Mouse (Mus musculus) spleen, postnatal 14 days (tissue): Measurements from ENCODE around the gene L3mbtl3.

Experiments
- DNase-seq, 2 experiments: peaks; one replicate each; pipeline ENCODE4 v3.0.0; 2021 to 2022; ENCODE audit warnings: low spot score in 2 of 2

L3mbtl3 gene

DNA sequence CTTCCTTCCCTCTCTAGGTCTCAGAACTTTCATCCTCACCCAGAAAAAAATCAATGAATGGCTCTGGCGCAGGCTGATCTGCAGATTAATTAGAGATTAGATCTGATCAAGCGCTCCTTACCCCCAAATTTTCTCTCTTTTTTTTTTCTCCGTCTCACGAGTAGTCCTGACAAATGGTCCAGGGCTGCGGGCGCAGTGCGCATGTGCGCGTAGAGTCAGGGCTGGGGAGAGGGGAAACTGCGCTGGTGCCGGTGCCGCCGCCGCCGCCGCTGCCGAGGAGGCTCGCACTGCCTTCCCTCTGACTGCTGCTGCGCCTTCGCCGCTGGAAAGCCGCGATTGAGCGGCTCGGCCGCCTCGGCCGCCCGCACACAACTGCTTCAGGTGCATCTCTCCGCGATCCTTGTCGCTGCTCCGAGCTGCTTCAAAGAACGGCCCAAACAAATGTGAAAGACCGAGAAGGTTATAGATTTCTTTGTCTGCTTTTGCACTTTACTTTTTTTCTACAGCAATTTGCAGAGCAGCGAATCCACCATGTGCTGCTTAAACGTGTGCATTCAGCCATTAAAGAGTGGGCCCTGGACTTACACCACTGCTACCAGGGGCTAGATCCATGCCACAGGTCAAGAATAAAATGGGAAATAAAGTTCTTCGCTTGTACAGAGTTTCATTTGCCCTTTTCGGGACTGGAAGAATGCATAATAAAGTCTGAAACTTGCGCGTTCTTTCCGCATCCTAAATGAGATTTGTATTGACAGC is at the start of gene L3mbtl3:
L3mbtl3 (minus strand) TSS at position 182 of the 756 bp plus-strand sequence.
- peak; percentile 68 to 79 for DNase-seq

DNA sequence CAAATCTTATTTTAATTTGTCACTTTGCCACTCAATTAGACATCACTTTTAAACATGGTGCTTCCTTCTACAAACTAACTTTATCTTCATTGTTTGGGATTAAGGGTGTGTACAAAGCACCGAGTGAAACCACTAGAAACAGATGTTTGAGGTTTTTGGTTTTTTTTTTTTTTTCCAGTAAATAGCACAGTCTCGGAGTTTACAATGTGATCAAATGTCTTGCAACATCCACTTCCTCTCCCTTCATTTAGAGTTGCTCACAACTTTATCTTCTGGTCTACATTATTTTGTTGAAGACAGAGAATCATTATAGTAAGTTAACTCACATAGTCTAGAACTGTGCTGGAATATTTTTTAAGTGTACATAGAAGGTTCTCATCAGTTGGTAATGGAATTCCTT is 45.4 kb upstream of the L3mbtl3 start:
- DNase-seq: no peak

DNA sequence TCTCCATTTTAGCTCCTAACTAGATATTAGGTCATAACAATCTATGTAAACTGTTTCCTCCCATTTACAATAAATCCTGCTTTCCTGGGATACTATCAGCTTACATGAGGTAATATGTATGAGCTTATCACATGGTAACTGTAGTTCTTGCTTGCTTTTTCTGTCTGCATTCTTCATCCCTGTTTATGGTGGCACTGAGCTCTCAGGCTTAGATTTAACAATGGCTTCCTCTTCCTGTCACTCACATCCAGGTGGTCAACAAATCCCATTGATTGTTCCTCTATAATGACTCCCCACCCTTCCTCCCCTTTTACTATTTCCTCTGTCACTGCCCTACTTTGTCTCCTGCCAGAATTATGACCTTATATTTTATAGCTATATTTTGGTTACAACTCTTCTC is 12.9 kb upstream of the L3mbtl3 start:
- no peak for DNase-seq

DNA sequence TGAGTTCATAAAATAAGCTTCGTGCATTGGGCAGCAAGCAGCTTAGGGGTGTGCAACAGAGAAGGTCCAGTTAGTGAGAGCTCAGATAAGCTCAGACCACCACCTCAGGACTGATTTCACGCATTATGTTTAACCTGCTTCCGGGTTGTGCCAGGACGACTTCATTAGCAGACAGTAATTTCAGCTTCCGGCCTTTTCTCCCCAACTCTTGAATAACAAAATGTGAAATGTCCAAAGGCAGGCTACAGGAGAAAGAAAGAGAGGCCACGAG is 1.5 kb upstream of the L3mbtl3 start:
- no peak for DNase-seq

DNA sequence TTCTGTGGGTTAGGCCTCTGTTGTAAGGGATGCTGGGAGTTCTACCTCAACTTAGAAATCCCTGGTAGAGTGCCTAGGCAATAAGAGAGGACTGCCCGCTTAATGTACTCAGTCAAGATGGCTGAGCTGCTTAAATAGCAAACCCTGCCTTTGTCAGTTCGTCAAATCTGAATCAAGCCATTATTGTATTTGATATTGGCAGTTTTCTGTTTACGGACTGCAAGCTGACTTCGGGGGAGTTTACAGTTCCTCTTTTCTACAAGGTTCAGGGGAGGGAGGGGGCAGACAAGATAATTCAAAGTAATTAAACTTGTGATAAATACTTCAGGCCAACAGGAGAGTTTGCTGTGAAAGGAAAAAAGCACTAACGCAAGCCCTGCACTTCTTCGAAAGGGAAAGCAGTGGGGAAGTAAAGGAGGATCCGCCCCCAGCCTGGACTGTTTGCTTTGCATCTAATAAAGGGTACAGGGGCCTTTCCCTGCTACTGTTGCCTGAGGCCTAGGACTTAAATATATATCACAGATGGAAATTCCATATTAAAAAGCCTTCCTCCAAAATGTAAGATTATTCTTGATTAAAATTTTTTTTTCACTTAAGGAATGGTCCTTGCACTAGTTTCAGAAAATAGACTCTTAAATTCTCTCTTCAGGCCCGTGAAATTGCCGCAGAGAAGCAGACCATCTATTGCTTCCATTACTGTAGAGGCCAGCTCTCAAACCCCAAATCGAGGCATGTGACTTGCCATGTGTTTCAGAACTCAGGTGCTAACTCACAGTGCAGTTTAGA is 968 bp upstream of the L3mbtl3 start:
- DNase-seq: no peak

DNA sequence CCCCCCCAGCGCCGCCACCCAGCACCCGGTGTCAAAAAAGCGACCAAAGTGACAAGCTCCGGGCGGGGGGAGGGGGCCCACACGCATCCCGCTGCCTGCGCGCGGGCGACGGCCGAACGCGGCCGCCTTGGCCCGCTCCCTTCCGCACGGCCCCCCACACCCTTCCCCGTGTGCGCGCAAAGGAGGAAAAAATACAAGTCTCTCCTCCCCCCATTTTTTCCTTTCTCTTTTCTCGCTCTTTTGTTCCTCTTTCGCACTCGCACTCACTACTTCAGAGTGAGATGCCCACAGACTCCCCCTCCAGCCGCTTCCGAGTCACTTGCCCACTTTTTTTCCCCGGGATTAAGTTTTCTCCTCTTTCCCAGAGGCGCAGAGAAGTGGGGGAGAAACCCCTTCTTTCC is 420 bp downstream of the L3mbtl3 start:
- DNase-seq: no peak

DNA sequence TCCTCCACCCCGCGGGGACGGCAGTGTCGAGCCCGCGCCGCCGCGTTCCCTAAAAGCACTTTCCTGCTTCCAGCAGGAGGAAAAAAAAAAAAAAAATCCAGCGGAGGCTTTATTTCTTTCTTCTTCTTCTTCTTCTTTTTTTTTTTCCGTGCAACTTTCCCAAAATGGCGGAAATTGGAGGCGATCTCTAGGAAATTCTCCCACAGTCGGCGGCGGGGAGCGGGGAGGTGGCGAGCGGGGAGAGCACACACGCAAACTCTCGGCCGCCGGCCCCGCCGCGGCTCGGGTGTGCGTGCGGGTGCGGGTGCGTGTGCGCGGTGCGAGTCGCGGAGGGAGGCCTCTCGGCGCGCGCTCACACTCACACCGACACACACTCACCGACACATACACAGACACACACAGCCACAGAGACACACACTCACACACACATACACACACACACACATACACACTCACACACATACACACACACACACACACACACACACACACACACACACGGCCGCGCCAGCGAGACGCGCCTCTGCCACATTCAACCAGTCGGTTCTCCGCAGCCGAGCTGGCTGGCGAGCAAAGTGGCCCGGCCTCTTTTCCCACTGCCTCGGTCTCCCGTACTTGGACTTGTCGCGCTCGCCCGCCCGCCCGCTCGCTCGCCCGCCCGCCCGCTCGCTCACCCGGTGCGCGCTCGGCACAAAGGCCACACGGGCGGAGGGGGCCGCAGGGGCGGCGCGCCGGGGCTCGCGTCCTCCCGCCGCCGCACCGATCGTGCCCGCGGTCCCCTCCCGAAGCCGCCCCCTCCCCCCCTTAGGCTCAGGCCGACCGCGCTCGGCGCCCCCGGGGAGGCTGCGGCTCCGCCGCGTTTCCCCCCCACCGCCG is 1.1 kb downstream of the L3mbtl3 start:
- DNase-seq: peak; percentile 9 to 42

DNA sequence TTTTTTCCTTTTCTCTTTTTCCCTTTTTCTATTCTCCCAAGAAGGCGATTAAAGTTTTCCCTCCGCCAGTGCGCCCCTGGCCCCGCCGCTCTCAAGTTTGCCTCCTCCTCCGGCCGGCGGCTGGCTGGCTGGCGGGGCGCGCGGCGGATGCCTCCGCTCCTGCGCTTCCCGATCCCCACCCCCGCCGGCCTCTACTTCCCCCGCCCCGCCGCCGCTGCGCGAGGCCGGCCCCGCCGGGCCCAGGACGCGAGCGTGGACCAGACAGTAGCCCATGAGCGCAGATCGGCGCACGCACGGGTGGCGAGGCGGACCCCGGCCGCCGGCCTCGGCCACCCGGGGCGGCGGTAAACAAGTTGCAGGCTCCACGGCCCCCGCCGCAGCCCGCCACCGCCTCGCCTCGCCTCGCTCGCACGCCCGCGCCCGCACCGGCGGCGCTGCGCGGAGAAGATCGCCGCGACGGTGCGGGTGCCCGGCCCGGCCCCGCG is 1.8 kb downstream of the L3mbtl3 start:
- peak; percentile 11 to 23 for DNase-seq

DNA sequence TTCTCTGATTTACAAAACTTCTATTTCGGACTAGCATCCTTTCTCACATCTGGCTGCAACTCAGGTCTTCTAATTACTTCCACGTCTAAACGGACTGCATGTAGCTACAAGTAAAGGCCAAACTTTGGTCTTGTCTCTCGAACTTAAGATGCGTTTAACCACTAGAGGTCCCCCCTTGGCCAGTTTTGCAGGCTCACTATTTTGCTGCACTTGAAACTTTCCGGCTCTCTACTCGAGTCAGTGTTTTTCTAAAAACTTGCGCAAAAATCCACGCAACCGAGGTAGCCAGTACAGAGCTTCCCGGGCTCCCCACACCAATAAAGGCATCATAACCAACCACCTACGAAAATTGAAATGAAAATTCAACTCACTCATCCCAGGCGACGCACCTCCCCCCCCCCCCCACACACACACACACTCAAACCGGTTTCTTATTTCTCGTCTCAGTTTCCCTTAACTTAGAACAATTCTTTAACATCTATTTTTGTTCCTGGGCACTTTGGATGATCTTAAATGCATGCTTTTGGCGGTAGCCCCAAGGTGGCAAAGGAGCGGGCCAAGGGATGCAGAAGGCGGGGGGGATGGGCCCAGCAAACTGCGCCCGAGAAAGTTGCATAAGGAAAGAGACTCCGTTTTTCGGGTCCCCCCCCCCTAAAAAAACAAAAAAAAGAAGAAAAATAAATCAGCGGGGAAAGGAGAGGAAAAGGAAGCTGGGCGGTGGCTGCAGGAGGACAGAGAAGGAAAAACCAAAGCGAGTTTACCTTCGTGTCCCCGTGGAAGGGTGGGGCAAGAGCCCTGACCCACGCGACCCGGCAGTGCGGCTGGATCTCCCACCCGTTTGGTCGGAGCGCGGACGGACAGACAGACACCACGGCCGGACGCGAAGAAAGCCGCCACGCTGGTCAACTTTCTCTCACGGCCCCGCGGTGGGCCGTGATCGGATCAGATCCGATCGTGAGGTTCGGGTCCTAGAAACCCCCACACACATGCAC is 2.5 kb downstream of the L3mbtl3 start:
- peak; percentile 43 to 70 for DNase-seq

DNA sequence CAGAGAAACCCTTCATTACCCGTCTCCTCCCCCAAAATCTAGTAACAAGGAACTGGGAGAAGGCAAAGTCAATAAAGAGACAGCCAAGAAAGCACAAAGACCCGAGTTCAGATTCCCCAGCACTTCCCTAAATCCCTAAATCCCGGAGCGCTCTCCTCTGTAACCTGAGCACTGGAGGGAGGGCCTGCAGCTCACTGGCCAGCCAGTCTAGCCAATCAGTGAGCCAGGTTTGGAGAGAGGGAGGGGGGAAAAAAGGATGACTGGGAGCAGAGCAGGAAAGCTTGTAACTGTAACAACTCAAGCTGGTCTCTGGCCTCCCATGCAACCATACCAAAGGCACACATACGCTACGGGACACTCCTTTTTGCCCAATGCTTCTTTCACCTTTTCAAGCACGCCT is 4.4 kb downstream of the L3mbtl3 start:
- DNase-seq: no peak

DNA sequence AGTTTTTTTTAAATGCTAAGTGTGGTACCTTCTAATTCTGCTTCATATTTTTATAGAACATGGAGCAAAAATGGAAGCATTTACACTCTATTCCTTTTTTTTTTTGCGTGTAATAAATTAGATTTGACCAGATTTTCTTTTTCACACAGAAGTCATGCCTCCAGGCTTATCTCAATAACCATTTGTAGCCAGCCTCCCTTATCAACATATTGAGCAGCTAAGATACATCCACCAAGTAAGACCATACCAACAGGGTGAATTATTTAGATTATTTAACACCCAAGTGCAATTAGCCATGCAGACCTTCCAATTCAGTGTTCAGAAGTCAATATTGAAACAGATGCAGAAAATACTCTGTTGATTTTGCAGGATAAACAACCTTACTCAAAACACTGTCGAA is 10.8 kb downstream of the L3mbtl3 start:
- no peak for DNase-seq

DNA sequence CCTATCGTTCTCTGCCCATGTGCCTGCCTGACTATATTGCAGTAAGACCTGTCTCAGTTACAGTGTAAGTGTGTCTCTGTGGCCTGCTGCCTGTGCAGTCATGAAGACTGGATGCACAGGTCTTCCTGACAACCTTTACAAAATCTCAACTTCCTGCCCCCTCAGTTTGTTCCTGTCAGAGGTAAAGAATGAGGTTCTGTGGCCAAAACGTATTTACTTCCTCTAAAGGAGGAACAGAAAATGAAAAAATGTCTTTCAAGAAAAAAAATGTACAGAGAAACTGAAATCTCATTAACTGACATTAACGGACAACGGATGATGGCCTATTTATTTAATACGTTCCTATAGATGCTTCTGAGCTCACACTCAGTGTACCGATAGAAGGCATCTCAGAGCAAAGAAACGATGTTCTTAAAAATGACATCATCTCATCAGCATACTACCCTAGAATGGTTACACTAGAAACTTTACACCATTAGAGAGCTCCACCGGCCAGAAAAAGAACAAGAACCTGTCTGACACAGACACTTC is 11.4 kb downstream of the L3mbtl3 start:
- no peak for DNase-seq

DNA sequence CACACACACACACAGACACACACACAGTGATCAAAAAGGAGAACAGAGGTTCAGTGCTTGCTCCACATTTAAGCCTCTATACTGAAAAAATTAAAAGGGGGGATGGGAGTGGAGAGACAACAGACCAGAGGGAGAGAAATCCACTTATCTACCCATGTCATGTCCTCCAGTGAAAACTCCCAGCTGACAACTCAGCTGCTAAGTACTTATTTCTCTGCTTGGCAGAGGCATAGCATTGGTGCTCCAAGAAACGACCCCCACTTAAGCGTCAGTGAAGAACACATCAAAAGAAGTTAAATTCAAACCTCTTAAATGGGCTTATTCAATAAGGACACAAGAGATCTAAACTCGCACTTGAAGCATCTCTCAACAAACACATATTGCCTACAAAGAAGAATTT is 12.2 kb downstream of the L3mbtl3 start:
- no peak for DNase-seq

DNA sequence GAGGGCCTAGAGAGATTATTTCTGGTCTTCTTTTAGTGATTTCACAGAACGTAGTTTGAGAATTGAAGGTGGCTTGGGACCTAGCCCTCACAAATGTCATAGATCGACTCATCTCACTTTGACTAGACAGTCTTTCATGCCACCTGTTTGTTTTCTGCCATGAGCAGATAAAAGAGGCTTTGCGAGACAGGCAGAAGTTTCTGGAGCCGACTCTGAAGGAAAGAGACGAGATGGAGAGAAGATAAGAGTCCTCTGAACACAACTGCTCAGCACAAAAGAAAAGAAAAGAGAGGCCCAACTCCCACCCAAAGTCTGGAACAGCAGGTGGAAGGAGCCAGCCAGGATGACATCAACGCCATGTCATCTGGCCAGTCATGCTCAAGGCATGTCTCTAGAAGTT is 17.0 kb downstream of the L3mbtl3 start:
- DNase-seq: no peak

DNA sequence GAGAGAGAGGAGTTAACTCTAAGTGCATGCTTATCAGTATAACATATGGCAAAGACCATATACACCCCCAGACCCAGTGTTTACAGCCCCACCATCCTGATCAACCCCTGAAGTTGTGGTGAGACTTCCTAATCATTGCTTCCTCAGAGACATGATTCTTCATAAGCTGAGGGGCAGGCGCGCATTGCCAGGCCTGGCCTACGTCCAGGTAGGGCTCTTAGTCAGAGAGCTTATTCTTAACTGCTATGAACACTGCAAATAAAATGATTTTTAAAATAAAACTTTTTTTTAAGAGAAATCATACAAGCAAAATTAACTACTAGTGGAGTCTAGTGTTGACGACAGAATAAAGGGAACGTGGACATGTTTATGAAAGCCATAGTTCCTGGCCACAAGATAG is 17.5 kb downstream of the L3mbtl3 start:
- no peak for DNase-seq

DNA sequence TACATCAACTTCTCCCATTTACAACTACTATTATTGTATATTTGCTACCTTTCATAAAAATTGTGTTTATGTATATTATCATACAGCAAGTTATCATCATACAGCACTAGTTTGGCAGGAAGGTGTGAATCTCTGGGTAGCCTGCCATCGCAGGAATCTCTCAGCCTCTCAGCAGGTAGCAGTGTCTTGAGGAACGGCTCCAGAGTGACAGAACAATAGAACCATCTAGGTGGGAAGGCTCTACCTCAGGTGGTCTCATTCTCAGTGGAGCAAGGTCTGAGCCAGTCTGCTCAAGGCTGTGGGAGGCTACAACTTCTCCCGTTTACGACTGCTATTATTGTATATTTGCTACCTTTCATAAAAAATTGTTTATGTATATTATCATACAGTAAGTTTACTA is 22.0 kb downstream of the L3mbtl3 start:
- no peak for DNase-seq

DNA sequence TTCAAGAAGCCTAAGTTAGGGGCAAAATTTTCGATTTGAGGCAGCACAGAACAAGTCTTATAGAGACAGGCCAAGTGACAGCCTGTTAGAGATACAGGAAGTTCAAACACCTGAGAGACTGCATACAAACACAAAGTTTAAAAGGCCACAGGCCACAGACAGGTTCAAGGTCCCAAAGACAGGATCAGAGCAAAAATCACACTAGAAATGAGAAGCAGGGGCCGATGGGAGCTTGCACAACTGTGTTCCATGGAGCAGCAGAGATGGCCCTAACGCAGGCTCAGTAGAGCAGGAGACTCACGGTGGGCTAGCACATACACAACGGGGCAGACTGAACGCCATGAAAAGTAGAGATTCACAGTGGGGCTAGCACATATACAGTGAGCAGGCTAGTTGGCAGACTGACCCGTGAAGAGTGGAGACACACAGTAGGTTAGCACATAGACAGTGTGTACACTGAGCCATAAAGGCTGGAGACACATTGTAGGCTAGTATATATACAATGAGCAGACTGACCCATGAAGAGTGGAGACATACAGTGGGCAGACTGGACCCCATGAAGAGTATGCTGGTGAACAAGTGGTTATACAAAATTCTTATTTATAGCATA is 24.5 kb downstream of the L3mbtl3 start:
- no peak for DNase-seq

DNA sequence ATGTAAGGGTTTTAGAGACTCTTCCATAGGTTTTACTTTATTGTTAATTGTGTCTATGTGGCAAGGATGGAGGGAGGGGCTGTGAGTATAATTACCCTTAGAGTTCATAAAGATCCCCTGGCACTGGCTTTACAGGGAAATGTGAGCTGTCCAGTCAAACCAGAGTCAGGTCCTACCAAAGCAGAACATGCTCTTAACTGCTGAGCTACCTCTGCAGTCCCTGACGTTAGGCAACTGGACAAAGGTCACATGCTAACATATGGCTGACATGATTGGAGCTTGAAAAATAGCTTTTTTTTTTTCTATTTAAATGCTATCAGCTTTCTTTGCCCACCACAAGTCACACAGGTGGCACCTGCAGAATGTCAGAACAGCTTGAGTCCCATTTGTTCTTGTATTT is 25.6 kb downstream of the L3mbtl3 start:
- DNase-seq: no peak

DNA sequence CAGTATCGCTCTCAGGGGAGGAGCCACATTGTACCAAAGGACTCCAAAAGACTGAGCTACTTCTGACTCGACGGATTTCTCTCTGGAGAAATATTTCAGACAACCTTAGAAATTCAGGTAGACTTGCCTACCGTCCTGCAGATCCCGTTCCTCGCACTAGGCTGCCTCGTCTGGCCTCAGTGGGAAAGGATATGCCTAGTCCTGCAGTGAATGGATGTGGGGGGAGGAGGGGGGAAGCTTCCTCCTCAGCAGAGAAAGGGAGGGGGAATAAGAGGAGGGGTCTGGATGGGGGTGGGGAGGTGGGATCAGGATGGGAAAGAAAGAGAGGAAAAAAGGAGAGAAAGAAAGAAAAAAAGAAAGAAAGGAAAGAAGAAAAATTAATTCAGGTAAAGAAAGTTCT is 28.2 kb downstream of the L3mbtl3 start:
- no peak for DNase-seq

DNA sequence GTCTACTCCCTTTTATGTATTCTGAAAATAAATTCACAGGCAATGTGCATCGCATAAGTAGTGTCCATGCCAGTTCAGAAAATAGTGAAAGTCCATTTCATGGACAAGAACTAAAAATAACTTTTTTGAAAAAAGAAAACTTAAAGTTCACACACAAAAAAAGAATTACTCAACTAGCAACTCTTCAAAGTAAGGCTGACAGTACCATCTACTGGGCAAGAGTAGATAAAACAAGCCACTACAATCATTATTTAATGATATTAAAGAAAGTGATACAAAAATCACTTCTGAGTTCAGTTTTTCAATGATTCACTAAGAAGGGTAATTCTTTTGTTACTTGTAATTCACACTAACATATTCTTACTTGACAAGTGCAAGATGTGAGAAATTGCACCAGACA is 29.9 kb downstream of the L3mbtl3 start:
- no peak for DNase-seq
